Mouse (Mus musculus): ENCODE data around the gene B830017H08Rik. TPM values are rescaled to one million over a fixed set of nuclear protein-coding genes. Genes with fewer than 3 reads are reported as not detected.

B830017H08Rik gene
- under 1 TPM in 1 of 2 experiments, not detected in 1; 0.22 TPM for total RNA-seq (2021)

- intact Hi-C loops (cut with DNase I): no loop called here
- DNase-seq: no peak
These were observed at the start of gene B830017H08Rik for GRCm38 (mm10) chr16:17832821-17833220. Gene B830017H08Rik (plus strand): TSS chr16:17833121.

- DNase-seq: peak in 1 of 2 experiments; percentile 25
- intact Hi-C loops (cut with DNase I): no loop called here
These were observed 47.6 kb upstream of the B830017H08Rik start for GRCm38 (mm10) chr16:17785337-17785736.

- no peak for DNase-seq
- intact Hi-C loops (cut with DNase I): no loop called here
These were observed 40.2 kb upstream of the B830017H08Rik start for GRCm38 (mm10) chr16:17792728-17793127.

DNA sequence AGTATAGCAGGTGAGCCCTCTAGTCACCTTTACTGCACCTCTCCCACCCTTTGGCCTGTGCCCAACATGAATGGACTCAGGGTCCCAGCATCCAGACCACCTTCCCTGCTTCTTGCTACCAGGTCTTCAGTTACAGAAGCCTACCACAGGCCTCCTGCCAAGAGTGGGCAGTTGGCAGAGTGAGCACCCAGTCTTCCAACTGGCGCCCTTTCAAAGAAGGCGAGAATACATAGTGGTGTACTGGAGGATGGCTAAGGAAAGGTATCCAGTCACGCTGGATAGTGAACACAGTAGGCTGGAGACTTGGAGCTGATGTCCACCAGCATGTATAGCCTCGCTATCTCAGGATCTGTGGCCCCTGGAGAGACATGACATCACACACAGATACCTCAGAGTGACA is 38.9 kb upstream of the B830017H08Rik start:
- DNase-seq: no peak
- intact Hi-C loops (cut with DNase I): no loop called here

GRCm38 (mm10) chr16:17795643-17796042 is 37.3 kb upstream of the B830017H08Rik start:
- DNase-seq: no peak
- intact Hi-C loops (cut with DNase I): no loop called here

- DNase-seq: no peak
- intact Hi-C loops (cut with DNase I): no loop called here
These were observed 36.4 kb upstream of the B830017H08Rik start for GRCm38 (mm10) chr16:17796519-17796918.

DNA sequence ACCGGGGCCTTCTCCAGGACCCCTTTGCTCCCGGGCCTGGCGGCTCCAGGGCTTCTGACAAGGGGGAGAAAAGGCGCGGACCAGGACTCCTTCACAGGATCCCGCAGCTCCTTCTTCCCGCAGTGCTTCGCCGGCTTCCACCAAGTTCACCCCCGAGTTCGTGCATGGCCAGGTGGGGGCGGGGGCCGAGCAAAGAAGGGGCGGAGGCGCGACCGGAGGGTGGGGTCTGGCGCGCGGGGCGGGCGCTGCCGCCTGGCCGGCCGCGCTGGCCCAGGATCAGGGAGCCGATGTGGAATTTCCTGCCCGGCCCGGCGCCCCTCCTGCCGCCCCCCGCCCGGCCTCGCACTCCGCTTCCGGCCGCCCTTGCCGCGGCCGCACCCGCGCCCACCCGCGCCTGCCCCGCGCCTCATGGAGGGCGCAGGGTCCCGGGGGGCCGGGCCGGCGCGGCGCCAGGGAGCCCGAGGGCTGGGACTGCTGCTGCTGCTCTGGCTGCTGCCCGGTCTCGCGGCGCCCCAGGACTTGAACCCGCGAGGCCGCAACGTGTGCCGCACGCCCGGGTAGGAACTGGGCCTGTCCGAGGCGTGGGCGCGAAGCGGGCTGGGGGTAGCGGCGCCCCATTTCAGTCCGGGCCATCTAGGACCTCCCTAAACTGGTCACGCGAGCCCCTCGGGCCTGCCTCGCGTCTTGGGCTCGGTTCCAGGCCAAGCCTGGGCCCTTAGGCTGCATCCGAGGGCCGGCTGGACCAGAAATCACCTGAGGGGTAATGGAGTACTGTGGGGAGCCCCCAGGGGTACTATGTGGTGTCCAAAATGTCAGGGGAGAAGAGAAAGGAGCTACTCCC is 35.7 kb upstream of the B830017H08Rik start, which contains the start of gene Scarf2:
TSS of gene Scarf2 (plus strand) at position 312 of the 841 bp plus-strand sequence.
- DNase-seq: peak; percentile 69
- intact Hi-C loops (cut with DNase I): no loop called here

- peak; percentile 38 to 57 for DNase-seq
- intact Hi-C loops (cut with DNase I): no loop called here
These were observed 35.1 kb upstream of the B830017H08Rik start for GRCm38 (mm10) chr16:17797812-17798311.

GRCm38 (mm10) chr16:17798321-17799180 is 34.4 kb upstream of the B830017H08Rik start:
- intact Hi-C loops (cut with DNase I): no loop called here
- DNase-seq: peak; percentile 75 to 77

DNA sequence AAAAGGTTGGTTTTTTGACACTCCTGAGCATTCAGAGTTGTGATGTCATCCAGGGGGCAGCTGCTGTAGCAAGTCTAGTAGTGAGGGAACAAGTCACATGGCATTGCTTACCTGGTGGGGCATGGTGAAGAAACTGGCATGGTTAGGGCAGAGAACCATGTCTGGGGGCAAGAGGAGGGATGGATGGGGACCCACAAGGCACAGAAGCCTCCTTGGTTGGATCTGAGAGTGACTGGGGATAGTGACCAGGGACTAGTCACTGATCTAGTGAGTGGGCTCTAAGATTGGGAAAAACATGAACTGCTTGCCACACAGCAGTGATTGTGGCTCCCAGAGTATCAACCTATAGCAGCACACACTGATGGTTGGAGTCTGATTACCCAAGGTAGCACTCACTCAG is 33.3 kb upstream of the B830017H08Rik start:
- no peak for DNase-seq
- intact Hi-C loops (cut with DNase I): no loop called here

- DNase-seq: no peak
- intact Hi-C loops (cut with DNase I): no loop called here
These were observed 31.0 kb upstream of the B830017H08Rik start for GRCm38 (mm10) chr16:17801777-17802455.

DNA sequence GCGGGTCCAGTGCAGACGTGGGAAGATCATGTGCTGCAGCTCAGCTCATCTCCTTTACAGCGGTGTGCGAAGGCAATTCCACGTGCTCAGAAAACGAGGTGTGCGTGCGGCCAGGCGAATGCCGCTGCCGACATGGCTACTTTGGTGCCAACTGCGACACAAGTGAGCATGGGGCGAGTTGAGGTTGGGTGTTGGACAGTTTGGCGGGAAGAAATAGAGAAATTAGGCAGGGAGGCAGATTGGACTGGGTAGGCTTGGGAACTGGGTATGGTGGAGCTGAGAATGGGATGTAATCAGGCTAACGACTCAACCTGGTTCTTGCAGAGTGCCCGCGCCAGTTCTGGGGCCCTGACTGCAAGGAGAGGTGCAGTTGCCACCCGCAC is 30.5 kb upstream of the B830017H08Rik start:
- intact Hi-C loops (cut with DNase I): no loop called here
- DNase-seq: no peak

DNA sequence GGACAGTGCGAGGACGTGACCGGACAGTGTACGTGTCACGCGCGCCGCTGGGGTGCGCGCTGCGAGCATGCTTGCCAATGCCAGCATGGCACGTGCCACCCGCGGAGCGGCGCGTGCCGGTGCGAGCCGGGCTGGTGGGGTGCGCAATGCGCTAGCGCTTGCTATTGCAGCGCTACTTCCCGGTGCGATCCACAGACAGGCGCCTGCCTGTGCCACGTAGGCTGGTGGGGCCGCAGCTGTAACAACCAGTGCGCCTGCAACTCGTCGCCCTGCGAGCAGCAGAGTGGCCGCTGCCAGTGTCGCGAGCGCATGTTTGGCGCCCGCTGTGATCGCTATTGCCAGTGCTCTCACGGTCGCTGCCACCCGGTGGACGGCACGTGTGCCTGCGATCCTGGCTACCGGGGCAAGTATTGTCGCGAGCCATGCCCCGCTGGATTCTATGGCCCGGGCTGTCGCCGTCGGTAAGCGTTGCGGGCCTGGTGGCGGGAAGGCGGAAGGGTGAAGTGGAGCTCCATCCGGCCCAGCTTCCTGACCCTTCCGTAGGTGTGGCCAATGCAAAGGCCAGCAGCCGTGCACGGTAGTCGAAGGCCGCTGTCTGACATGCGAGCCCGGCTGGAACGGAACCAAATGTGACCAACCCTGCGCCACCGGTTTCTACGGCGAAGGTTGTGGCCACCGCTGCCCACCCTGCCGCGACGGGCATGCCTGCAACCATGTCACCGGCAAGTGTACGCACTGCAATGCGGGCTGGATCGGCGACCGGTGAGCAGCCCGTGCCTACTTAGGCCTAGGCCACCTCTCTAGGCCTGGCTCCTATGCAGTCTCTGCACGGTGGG is 29.9 kb upstream of the B830017H08Rik start:
- DNase-seq: peak; percentile 49 to 57

GRCm38 (mm10) chr16:17803675-17804448 is 29.1 kb upstream of the B830017H08Rik start:
- no peak for DNase-seq
- intact Hi-C loops (cut with DNase I): no loop called here

More for the DNA sequence above, 29.9 kb upstream of the B830017H08Rik start:
- intact Hi-C loops (cut with DNase I): no loop called here

DNA sequence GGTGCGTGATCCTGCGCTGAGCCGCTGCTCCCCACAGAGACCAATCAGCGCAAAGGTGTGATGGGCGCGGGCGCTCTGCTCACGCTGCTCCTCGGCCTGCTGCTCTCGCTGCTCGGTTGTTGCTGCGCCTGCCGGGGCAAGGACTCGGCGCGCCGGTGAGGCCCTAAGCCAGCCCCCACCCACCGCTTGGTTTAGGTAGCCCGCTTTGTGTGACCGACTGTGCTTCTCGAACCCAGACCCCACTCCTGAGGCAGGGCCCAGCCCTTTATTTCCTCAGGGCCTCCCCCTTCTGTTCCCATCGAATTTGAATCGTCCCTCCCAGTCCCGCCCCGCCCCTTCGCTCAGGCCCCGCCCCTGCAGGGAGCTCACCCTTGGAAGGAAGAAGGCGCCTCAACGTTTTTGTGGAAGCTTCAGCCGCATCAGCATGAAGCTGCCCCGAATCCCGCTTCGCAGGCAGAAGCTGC is 28.4 kb upstream of the B830017H08Rik start:
- intact Hi-C loops (cut with DNase I): no loop called here

DNA sequence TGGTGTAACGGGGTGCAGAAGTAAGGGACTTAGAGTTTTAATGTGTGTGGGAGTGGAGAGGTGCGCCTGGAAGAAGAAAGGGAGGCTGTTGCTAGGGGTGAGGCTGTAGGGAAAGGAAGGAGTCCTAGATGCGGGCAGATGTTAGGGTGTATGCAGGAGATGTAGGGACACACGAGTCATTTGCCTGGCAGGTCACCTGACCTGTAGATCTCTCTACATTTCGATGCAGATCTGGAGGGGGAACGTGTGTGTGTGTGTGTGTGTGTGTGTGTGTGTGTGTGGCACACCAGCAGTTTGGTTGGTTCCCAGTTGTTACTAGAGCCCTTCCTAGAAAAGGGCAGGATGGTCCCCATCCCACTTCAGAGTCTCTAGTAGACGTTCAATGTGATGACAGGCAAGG is 27.9 kb upstream of the B830017H08Rik start:
- no peak for DNase-seq
- intact Hi-C loops (cut with DNase I): no loop called here

More for the DNA sequence above, 28.4 kb upstream of the B830017H08Rik start:
- DNase-seq: no peak

- intact Hi-C loops (cut with DNase I): no loop called here
These were observed 26.2 kb upstream of the B830017H08Rik start for GRCm38 (mm10) chr16:17806581-17807191.

More at GRCm38 (mm10) chr16:17806581-17807191, 26.2 kb upstream of the B830017H08Rik start:
- DNase-seq: peak; percentile 43 to 54
